9 mouse cellular contexts compared by ENCODE assay signal in the genomic region with DNA sequence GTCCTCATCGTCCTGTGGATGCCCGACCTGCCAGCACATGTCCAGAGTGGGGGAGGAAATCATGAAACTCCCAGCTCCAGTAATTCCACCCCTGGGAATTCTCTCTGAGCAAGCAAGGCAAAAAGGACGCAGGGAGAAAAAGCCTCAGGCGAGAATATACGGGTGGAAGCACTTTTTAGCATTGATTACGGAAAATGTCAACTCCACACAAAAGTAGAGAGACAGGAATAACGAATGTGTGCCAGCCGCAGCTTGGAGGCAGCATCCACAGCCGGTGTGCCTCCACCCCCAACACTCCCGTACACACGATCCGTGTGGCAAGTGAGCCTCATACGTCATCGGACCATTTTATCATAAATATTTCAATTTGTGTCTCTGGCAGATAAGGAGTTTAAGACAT.
A peak's percentile ranks its signal among the peaks of the same experiment; 100 is the strongest.
DNase-seq lines count a peak whose midpoint lies in the region; TF ChIP-seq lines count a peak whose summit lies in the region.
"Had no signal": no experiment of that assay in that cellular context is flagged by ENCODE, and none has a peak within 500 bp of the region (broad histone marks: within the 10 kb centered on the region; RNA-seq: fewer than 3 reads in every experiment).

No protein-coding gene starts in this region.

- peak; percentile 4 for DNase-seq in gastrocnemius, postnatal 25 days
- DNase-seq in gastrocnemius, postnatal 36 days, result no peak
- peak; percentile 20 for DNase-seq in 3134 (ENCODE audit: extremely low read depth, insufficient read length, low spot score)
- peak; percentile 65 for DNase-seq in brain, embryonic 14.5 days (ENCODE audit: low read depth)
- peak; percentile 29 to 52 for DNase-seq in left cerebral cortex, postnatal 36 days (ENCODE audit: low spot score in 2 of 2)
- DNase-seq in ovary, postnatal 10 days (ENCODE audit: low spot score), result no peak
- no peak for DNase-seq in ovary, adult 18-20 months (ENCODE audit: low spot score)
- DNase-seq in adrenal gland, adult (ENCODE audit: inconsistent age in 2 of 2, low spot score in 1 of 2), result no peak
- DNase-seq: thymus, postnatal 4 days had no signal

- intact Hi-C loops in gastrocnemius, postnatal 36 days (cut with DNase I), result no loop called here
- intact Hi-C loops in left cerebral cortex, postnatal 36 days (cut with DNase I), result loop anchor here (5.0 to 10.0 kb wide), 3 partner anchors 197 to 302 kb away; no protein-coding TSS in a partner anchor

- no peak for TF ChIP-seq CTCF in brain, embryonic 14.5 days (IDR thresholded peaks at IDR 0.05; ENCODE audit: borderline replicate concordance, extremely low read depth, insufficient read depth, insufficient read length)

- TF ChIP-seq POLR2A in brain, embryonic 14.5 days (IDR thresholded peaks at IDR 0.05; ENCODE audit: borderline replicate concordance, extremely low read depth, insufficient read depth, insufficient read length, poor library complexity, severe bottlenecking), result no peak

Comparison
In these comparisons a context has a peak if more than half of its experiments do, and no peak if none do; other contexts are left out.
1. DNase-seq: peak in gastrocnemius, postnatal 25 days (single experiment), 3134 (single experiment), brain, embryonic 14.5 days (single experiment) and left cerebral cortex, postnatal 36 days (2 of 2); none in gastrocnemius, postnatal 36 days (0 of 2), ovary, postnatal 10 days (single experiment), ovary, adult 18-20 months (single experiment) and adrenal gland, adult (0 of 2).